Mouse (Mus musculus) heart, adult 2 months (tissue): Measurements from ENCODE around the gene Nudt19. TPM values are rescaled to one million over a fixed set of nuclear protein-coding genes. Genes with fewer than 3 reads are reported as not detected.

Experiments
- DNase-seq, 2 experiments: peaks; one replicate each; pipeline ENCODE4 v3.0.0; 2021
- H3K27ac ChIP-seq: fragments of 200-600 bp; 2 replicates; pipeline ENCODE4 v1.8.1; 2022
- H3K27me3 ChIP-seq: fragments of 200-500 bp; 2 replicates; pipeline ENCODE4 v1.6.1; 2012; ENCODE audit warnings: mild to moderate bottlenecking, low read length, inconsistent platforms, mixed read lengths; ENCODE audit not compliant: control insufficient read depth, insufficient read depth
- H3K36me3 ChIP-seq: fragments of 200-500 bp; 2 replicates; pipeline ENCODE4 v1.6.1; 2012; ENCODE audit warnings: low read length, inconsistent platforms; ENCODE audit not compliant: control insufficient read depth, insufficient read depth
- H3K4me1 ChIP-seq: fragments of 200-500 bp; 2 replicates; pipeline ENCODE4 v1.6.1; 2011; ENCODE audit warnings: low read length; ENCODE audit not compliant: control insufficient read depth, insufficient read depth
- H3K4me3 ChIP-seq: fragments of 200-600 bp; 2 replicates; pipeline ENCODE4 v1.8.1; 2022
- H3K79me2 ChIP-seq: fragments of 200-500 bp; replicated peaks from 2 replicates; pipeline ENCODE4 v1.6.1; 2012; ENCODE audit warnings: mild to moderate bottlenecking, inconsistent platforms, low read length, moderate library complexity, mixed read lengths; ENCODE audit not compliant: control insufficient read depth, insufficient read depth
- H3K9ac ChIP-seq: fragments of 200-500 bp; 2 replicates; pipeline ENCODE4 v1.6.1; 2012; ENCODE audit warnings: low read depth, mild to moderate bottlenecking, control low read depth, inconsistent platforms, low read length, mixed read lengths
- CTCF ChIP-seq: fragments of 200-600 bp; IDR thresholded peaks from 2 replicates; pipeline ENCODE4 v1.8.1; 2022; ENCODE audit warnings: antibody characterized with exemption, mild to moderate bottlenecking, moderate library complexity
- EP300 ChIP-seq: fragments of 200-500 bp; IDR thresholded peaks from 2 replicates; pipeline ENCODE4 v1.6.1; 2011; ENCODE audit warnings: low read depth, low read length, control low read depth; ENCODE audit not compliant: insufficient read depth
- POLR2A ChIP-seq: fragments of 200-500 bp; IDR thresholded peaks from 2 replicates; pipeline ENCODE4 v1.6.1; 2011; ENCODE audit warnings: mild to moderate bottlenecking, low read depth, low read length, control low read depth; ENCODE audit not compliant: insufficient read depth
- WGBS: fragments of 180-500 bp; shearing (Covaris S2); methylation state at CpG from one replicate; pipeline ENCODE4 v1.1.7; 2018; 5-methylcytosine and 5-hydroxymethylcytosine counted together
- intact Hi-C: fragments of 180-260 bp; cut with DNase I; formaldehyde crosslinking; loops from one replicate; pipeline ENCODE4 v1.15.1; 2025
- polyA plus RNA-seq: library from polyadenylated mRNA; depleted of rRNA; stranded (reverse); fragments of >200 nt; gene quantifications from 2 replicates; pipeline ENCODE4 v1.2.3, GENCODE M21; 2012
- total RNA-seq, 2 experiments: library from RNA; stranded (reverse); gene quantifications; 2 replicates each; pipeline ENCODE4 v1.2.3; 2021

Nudt19 gene
- total and polyA plus RNA-seq, 3 experiments, result 44.1 to 73.5 (median 63.9) TPM

- Histone ChIP-seq H3K79me2 (no peaks in the 10 kb centered on the region), H3K4me3 (no peak overlapping the region), H3K4me1 (no peaks in the 10 kb centered on the region), H3K9ac (no peak overlapping the region), H3K27me3 (no peaks in the 10 kb centered on the region), H3K27ac (no peak overlapping the region), H3K36me3 (no peaks in the 10 kb centered on the region)
- WGBS, result 76% methylated on average over 2 of the region's 2 CpGs
- TF ChIP-seq POLR2A (no peak), EP300 (no peak), CTCF (no peak)
- intact Hi-C loops, result no loop called here
- no peak for DNase-seq
These were observed 8.2 kb upstream of the Nudt19 start for GRCm38 (mm10) chr7:35564067-35564865.

- TF ChIP-seq POLR2A, result no peak
- TF ChIP-seq EP300, result no peak
- TF ChIP-seq CTCF, result no peak
- no peaks in the 10 kb centered on the region for H3K27me3 ChIP-seq
- H3K4me3 ChIP-seq, result no peak overlapping the region
- no peaks in the 10 kb centered on the region for H3K79me2 ChIP-seq
- H3K27ac ChIP-seq, result no peak overlapping the region
- H3K9ac ChIP-seq, result no peak overlapping the region
- no peak for DNase-seq
- 48% methylated on average over 11 of the region's 11 CpGs for WGBS
- H3K4me1 ChIP-seq, result no peaks in the 10 kb centered on the region
- intact Hi-C loops, result no loop called here
- no peaks in the 10 kb centered on the region for H3K36me3 ChIP-seq
These were observed 7.0 kb upstream of the Nudt19 start for GRCm38 (mm10) chr7:35563071-35563470.

GRCm38 (mm10) chr7:35559838-35560237, 3.7 kb upstream of the Nudt19 start:
- 91% methylated on average over 3 of the region's 3 CpGs for WGBS
- H3K27ac ChIP-seq, result no peak overlapping the region
- no peaks in the 10 kb centered on the region for H3K27me3 ChIP-seq
- H3K4me1 ChIP-seq, result no peaks in the 10 kb centered on the region
- TF ChIP-seq EP300 (no peak), POLR2A (no peak), CTCF (no peak)
- intact Hi-C loops, result loop anchor here (10.0 kb wide), 1 partner anchor 165 kb away; the partner anchor contains the start of genes Cep89 and Faap24
- no peaks in the 10 kb centered on the region for H3K79me2 ChIP-seq
- H3K4me3 ChIP-seq, result no peak overlapping the region
- H3K9ac ChIP-seq, result no peak overlapping the region
- no peak for DNase-seq
- H3K36me3 ChIP-seq, result no peaks in the 10 kb centered on the region

GRCm38 (mm10) chr7:35558681-35559080, 2.6 kb upstream of the Nudt19 start:
- no peaks in the 10 kb centered on the region for H3K27me3 ChIP-seq
- no peak for TF ChIP-seq EP300
- TF ChIP-seq CTCF, result no peak
- TF ChIP-seq POLR2A, result no peak
- no peaks in the 10 kb centered on the region for H3K36me3 ChIP-seq
- H3K79me2 ChIP-seq, result no peaks in the 10 kb centered on the region
- H3K4me1 ChIP-seq, result no peaks in the 10 kb centered on the region
- intact Hi-C loops, result loop anchor here (10.0 kb wide), 1 partner anchor 164 kb away; the partner anchor contains the start of genes Cep89 and Faap24
- no peak overlapping the region for H3K27ac ChIP-seq
- H3K4me3 ChIP-seq, result no peak overlapping the region
- no peak for DNase-seq
- no peak overlapping the region for H3K9ac ChIP-seq
- 47% methylated on average over 2 of the region's 2 CpGs for WGBS

GRCm38 (mm10) chr7:35557577-35557976, 1.5 kb upstream of the Nudt19 start:
- TF ChIP-seq EP300 (no peak), CTCF (no peak), POLR2A (no peak)
- DNase-seq, result no peak
- H3K27me3 ChIP-seq, result no peaks in the 10 kb centered on the region
- H3K4me1 ChIP-seq, result no peaks in the 10 kb centered on the region
- no peak overlapping the region for H3K9ac ChIP-seq
- no peaks in the 10 kb centered on the region for H3K79me2 ChIP-seq
- H3K4me3 ChIP-seq, result no peak overlapping the region
- 71% methylated on average over 3 of the region's 3 CpGs for WGBS
- no peak overlapping the region for H3K27ac ChIP-seq
- H3K36me3 ChIP-seq, result no peaks in the 10 kb centered on the region
- intact Hi-C loops, result loop anchor here (2.0 to 10.0 kb wide), 2 partner anchors 27 to 163 kb away; partner anchors contain the start of genes Cep89, Faap24 and Rgs9bp

- no peak for DNase-seq
- no peak for TF ChIP-seq POLR2A
- no peak for TF ChIP-seq EP300
- H3K36me3 ChIP-seq, result no peaks in the 10 kb centered on the region
- no peaks in the 10 kb centered on the region for H3K79me2 ChIP-seq
- intact Hi-C loops, result loop anchor here (2.0 to 10.0 kb wide), 2 partner anchors 28 to 162 kb away; partner anchors contain the start of genes Cep89, Faap24 and Rgs9bp
- no peak overlapping the region for H3K9ac ChIP-seq
- no peaks in the 10 kb centered on the region for H3K27me3 ChIP-seq
- 87% methylated on average over 5 of the region's 5 CpGs for WGBS
- H3K4me3 ChIP-seq, result no peak overlapping the region
- H3K27ac ChIP-seq, result no peak overlapping the region
- no peaks in the 10 kb centered on the region for H3K4me1 ChIP-seq
These were observed 801 bp upstream of the Nudt19 start for GRCm38 (mm10) chr7:35556905-35557304.
